Mouse (Mus musculus): Measurements from ENCODE around the gene Sdk1.

- TF ChIP-seq CTCF (IDR thresholded peaks at IDR 0.05; ENCODE audit: low read depth) (no peak), EP300 (IDR thresholded peaks at IDR 0.05; ENCODE audit: low read depth) (no peak)
Measured at GRCm38 (mm10) chr5:142188765-142189164, 947.5 kb downstream of the Sdk1 start.

All from heart, postnatal 0 days (tissue).